Mouse (Mus musculus) ES-E14 (cell line): ENCODE data around the gene Slc7a9. TPM values are rescaled to one million over a fixed set of nuclear protein-coding genes. Genes with fewer than 3 reads are reported as not detected.

Experiments used
- DNase-seq: peaks from one replicate; pipeline ENCODE4 v3.0.0-alpha.2; 2013; ENCODE audit warnings: low read depth, low spot score
- H3K27ac ChIP-seq: 2 replicates; pipeline ENCODE4 v1.5.1; 2012; ENCODE audit warnings: low read depth, mild to moderate bottlenecking, low read length, moderate library complexity, mixed read lengths; ENCODE audit not compliant: poor library complexity, insufficient read depth, severe bottlenecking
- H3K36me3 ChIP-seq: 2 replicates; pipeline ENCODE4 v1.6.1; 2012; ENCODE audit warnings: mild to moderate bottlenecking, low read length, moderate library complexity, mixed read lengths; ENCODE audit not compliant: control insufficient read depth, poor library complexity, insufficient read depth, severe bottlenecking
- H3K4me1 ChIP-seq, 2 experiments: fragments of 150-350 bp in 1 of 2; sonication (generic) in 1 of 2; 2 replicates each; pipeline ENCODE4 v1.6.1; 2012; ENCODE audit warnings: low read length in 2 of 2, mild to moderate bottlenecking in 1 of 2, mixed read lengths in 1 of 2; ENCODE audit not compliant: control insufficient read depth in 2 of 2, insufficient read depth in 2 of 2, poor library complexity in 1 of 2
- H3K4me3 ChIP-seq, 2 experiments: fragments of 150-350 bp in 1 of 2; sonication (generic) in 1 of 2; 2 replicates each; pipeline ENCODE4 v1.5.1; 2012; ENCODE audit warnings: low read length in 2 of 2, low read depth in 1 of 2, mild to moderate bottlenecking in 1 of 2, mixed read lengths in 1 of 2; ENCODE audit not compliant: insufficient read depth in 1 of 2, poor library complexity in 1 of 2, severe bottlenecking in 1 of 2
- H3K9ac ChIP-seq: 2 replicates; pipeline ENCODE4 v1.6.1; 2012; ENCODE audit warnings: low read depth, mild to moderate bottlenecking, low read length, mixed read lengths; ENCODE audit not compliant: poor library complexity, insufficient read depth, severe bottlenecking
- H3K9me3 ChIP-seq: fragments of 150-350 bp; sonication (generic); 2 replicates; pipeline ENCODE4 v1.6.1; 2012; ENCODE audit warnings: low read depth, mild to moderate bottlenecking, low read length; ENCODE audit not compliant: control insufficient read depth, insufficient read depth
- CHD2 ChIP-seq: IDR thresholded peaks from 2 replicates; pipeline ENCODE4 v1.6.1; 2014; ENCODE audit warnings: mild to moderate bottlenecking, low read depth, low read length, inconsistent platforms
- HCFC1 ChIP-seq: IDR thresholded peaks from 2 replicates; pipeline ENCODE4 v1.6.1; 2012; ENCODE audit warnings: low read length, inconsistent platforms, borderline replicate concordance; ENCODE audit not compliant: insufficient read depth
- MAFK ChIP-seq: IDR thresholded peaks from 2 replicates; pipeline ENCODE4 v1.6.1; 2014; ENCODE audit warnings: mild to moderate bottlenecking, low read depth, low read length, inconsistent platforms; ENCODE audit not compliant: insufficient read depth
- ZC3H11A ChIP-seq: IDR thresholded peaks from 2 replicates; pipeline ENCODE4 v1.6.1; 2012; ENCODE audit warnings: low read depth, mild to moderate bottlenecking, inconsistent platforms, low read length, borderline replicate concordance
- ZNF384 ChIP-seq: IDR thresholded peaks from 2 replicates; pipeline ENCODE4 v1.6.1; 2012; ENCODE audit warnings: low read depth, low read length, inconsistent platforms
- in situ Hi-C, 2 experiments: fragments of 600-800 bp; cut with MboI; formaldehyde crosslinking; loops; one replicate each; pipeline ENCODE4 v1.15.1; 2025; ENCODE audit warnings: low sequenced_read_pairs in 2 of 2, inconsistent platforms in 1 of 2; ENCODE audit not compliant: unreplicated experiment in 2 of 2
- total RNA-seq: library from RNA; depleted of rRNA; stranded (reverse); fragments of 300-350 nt; gene quantifications from 2 replicates; pipeline ENCODE4 v1.2.3, GENCODE M21; 2012; rRNA removed

Slc7a9 gene
- 0.62 and 1.2 TPM in 2 replicates for total RNA-seq

DNA sequence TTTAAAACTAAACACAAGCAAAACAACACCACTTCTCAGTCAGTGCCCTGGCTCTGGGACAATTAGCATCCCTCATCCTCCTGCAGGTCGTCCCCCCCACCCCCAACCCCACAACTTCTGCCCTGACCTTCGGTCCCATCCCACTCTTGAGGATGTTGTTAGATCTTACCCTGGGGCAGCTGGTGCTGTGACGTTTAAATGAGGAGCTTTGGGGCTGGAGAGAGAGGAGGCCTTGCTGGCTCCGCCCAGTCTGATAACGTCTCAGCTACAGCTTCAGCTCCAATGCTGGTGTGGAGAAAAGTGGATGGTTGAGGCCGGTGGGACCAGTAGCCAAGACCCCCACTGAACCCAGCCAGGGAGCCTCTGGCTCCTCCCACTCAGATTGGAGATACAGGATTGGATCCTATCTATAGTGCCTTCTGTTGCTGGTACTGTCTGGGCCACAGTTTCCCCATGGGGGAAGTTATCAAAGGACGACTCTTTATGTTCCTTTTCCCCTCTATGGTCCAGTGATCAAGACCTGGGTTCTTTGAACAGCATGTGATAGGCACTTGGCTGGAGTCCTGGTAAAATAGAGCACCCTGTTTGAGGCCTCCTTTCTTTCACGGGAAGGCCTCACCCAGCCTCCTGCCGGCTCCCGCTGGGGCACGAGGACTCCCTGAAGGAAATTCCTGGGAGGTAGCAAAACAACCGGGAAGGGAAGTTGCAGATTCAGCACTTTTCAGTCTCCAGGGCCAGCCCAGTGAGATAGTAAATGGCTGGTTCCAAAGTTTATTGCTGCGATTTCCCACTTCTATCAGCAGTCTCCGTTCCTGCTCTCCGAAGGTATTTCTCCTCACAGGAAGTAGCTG, at the start of gene Slc7a9:
Slc7a9 (plus strand) TSS at position 801 of the 851 bp plus-strand sequence.
- DNase-seq, result peak; percentile 54
- H3K36me3 ChIP-seq, result no peaks in the 10 kb centered on the region
- H3K9ac ChIP-seq, result peak within 1 kb of the TSS; percentile 59
- H3K4me3 ChIP-seq, result peak within 1 kb of the TSS in 1 of 2 experiments; percentile 20; a peak in 1 of 4 replicates
- TF ChIP-seq HCFC1 (no peak), ZC3H11A (no peak), MAFK (peak; percentile 96)
- no peaks in the 10 kb centered on the region for H3K9me3 ChIP-seq
- H3K27ac ChIP-seq, result peak within 1 kb of the TSS; percentile 76
- H3K4me1 ChIP-seq, result peaks cover 2 to 17% of the 10 kb centered on the region in 2 experiments; a peak in 3 of 4 replicates
- in situ Hi-C loops, result no loop called here

- no peak overlapping the region for H3K4me3 ChIP-seq
- peaks cover 13% of the 10 kb centered on the region for H3K36me3 ChIP-seq
- in situ Hi-C loops, result no loop called here
Measured at GRCm38 (mm10) chr7:35401169-35401568, 47.4 kb upstream of the Slc7a9 start.

DNA sequence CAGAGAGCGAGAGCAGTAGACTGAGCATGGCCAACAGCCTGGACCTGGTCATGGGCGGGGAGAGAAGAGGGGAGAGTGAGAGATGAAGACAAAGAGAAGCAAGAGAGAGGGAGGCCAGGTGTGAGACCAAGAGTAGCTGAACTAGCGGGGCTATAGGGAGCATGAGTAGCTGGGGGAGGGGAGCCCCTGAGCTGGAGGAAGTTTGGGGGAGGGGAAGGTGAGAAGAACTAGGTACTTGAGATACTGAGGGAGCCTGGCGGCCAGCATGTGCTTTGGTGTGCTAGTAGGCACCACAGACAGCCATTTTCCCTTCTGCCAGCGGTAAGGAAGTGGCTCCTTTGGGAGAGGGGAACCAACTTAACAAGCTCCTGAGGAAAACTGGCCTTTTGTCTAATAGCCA, 33.4 kb upstream of the Slc7a9 start:
- in situ Hi-C loops, result no loop called here
- H3K9me3 ChIP-seq, result no peaks in the 10 kb centered on the region

More at GRCm38 (mm10) chr7:35401169-35401568, 47.4 kb upstream of the Slc7a9 start:
- H3K9ac ChIP-seq, result no peak overlapping the region
- DNase-seq, result peak; percentile 77
- no peak overlapping the region for H3K27ac ChIP-seq
- no peaks in the 10 kb centered on the region for H3K9me3 ChIP-seq
- peaks cover 2 to 4% of the 10 kb centered on the region in 2 experiments; a peak in 1 of 4 replicates for H3K4me1 ChIP-seq
- no peak for TF ChIP-seq HCFC1
- no peak for TF ChIP-seq CHD2
- TF ChIP-seq ZNF384, result no peak
- TF ChIP-seq MAFK, result no peak
- TF ChIP-seq ZC3H11A, result no peak

GRCm38 (mm10) chr7:35415801-35416653, 32.6 kb upstream of the Slc7a9 start:
- no peak for DNase-seq
- peaks cover 14% of the 10 kb centered on the region for H3K36me3 ChIP-seq
- H3K4me1 ChIP-seq, result peaks cover 2 to 3% of the 10 kb centered on the region in 2 experiments; a peak in 1 of 4 replicates
- no peak overlapping the region for H3K4me3 ChIP-seq
- in situ Hi-C loops, result no loop called here
- no peak overlapping the region for H3K27ac ChIP-seq
- H3K9me3 ChIP-seq, result no peaks in the 10 kb centered on the region
- H3K9ac ChIP-seq, result no peak overlapping the region
- TF ChIP-seq ZC3H11A (no peak), ZNF384 (no peak), CHD2 (no peak), MAFK (no peak), HCFC1 (no peak)

More for the DNA sequence above, 33.4 kb upstream of the Slc7a9 start:
- H3K36me3 ChIP-seq, result peaks cover 15% of the 10 kb centered on the region
- no peak overlapping the region for H3K4me3 ChIP-seq
- no peaks in the 10 kb centered on the region for H3K4me1 ChIP-seq
- H3K9ac ChIP-seq, result no peak overlapping the region
- no peak for DNase-seq
- H3K27ac ChIP-seq, result no peak overlapping the region
- TF ChIP-seq ZNF384, result no peak
- no peak for TF ChIP-seq CHD2
- TF ChIP-seq HCFC1, result no peak
- no peak for TF ChIP-seq ZC3H11A
- TF ChIP-seq MAFK, result no peak
